Mouse (Mus musculus) right cerebral cortex, adult 2 months (tissue): Measurements from ENCODE around the gene Larp1.

Source experiments
- DNase-seq, 2 experiments: peaks; one replicate each; pipeline ENCODE4 v3.0.0; 2021 to 2022; ENCODE audit warnings: low spot score in 2 of 2

Gene Larp1

DNA sequence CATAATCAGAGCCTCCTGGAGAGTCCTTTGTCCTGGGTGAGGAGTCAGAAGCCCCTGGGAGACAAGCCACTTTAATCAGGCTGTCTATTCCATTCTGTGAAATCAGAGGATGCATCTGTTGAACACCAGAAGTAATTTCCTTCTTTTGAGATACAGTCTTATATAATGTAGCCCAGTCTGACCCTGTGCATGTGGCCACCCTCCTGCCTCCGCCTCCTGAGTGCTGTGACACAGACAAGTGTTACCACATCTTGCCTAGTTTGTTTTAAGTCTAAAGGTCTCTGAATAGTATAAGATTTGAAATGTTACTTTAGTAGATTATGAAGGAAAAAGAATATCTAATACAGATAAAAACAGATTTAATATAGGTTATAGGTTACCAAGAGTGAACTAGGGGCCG, 91.1 kb downstream of the Larp1 start:
- no peak for DNase-seq

DNA sequence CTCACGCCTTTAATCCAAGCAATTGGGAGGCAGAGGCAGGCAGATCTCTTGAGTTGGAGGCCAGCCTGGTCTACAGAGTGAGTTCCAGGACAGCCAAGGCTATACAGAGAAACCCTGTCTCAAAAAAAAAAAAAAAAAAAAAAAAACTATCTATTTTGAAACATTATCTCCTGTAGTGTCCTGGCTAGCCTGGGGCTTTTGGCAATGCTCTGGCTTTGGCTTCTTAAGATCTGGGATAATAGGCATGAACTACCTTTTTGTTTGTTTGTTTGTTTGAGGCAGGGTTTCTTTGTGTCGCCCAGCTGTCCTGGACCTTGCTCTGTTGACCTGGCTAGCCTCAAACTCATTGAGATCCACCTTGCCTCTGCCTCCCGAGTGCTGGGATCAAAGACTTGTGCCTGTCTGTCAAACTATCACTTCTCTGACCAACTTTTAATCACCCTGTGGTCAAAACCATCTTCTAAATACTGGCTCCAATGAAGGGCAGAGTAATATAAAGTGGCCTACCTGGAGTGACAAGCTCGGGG, 92.4 kb downstream of the Larp1 start:
- no peak for DNase-seq

DNA sequence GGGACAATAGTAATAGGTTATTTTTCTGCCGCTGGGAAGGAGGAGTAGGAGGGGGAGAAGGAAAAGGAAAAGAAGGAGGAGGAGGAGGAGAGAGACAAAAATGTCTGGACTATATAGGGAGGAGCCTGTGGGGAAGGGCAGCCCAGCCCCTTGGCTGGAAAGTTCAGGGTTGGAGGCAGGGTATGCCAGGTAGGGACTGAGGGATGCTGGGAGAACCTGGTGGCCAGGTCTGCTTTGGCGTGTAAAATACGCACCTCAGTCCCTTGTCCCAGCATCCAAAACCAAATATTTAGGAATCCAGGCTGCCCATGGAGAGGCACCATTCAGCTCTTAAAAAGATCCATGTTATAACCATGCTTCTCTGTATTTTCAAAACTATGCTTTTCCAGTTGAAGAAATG, 93.3 kb downstream of the Larp1 start:
- DNase-seq = no peak

DNA sequence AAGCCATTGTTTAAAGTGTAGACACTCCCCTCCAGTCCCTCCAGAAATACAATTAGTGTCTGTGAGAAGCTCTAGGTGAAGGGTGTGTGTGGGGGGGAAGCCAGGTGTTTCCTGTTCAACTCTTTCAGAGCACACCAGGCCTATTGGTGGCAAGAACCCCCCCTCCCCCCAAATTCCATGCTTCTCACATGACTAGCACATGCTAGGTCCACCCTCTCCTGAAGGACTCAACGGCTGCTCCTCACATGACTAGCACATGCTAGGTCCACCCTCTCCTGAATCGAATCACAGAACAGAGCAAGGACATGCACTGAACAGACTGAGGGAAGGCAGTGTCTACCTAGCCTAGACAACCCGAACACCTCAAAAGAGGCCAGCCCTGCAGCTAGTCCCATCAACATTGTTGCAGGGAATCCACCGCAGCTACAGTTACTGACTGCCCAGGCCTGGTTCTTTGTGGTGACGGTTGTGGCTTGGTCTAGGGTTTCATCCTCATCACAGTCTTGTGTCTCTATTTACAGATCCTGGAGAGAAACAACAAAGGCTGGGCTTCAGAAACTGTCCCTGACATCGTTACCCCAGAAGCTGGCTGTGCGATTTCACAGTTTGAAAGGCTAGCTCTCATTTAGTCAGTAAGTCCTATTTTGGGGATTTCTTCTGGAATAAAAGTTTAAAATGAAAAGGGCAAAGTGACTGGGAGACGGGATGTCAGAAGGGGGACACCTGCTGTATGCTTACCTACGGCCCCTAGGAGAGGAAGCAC, 93.9 kb downstream of the Larp1 start:
- DNase-seq = no peak

DNA sequence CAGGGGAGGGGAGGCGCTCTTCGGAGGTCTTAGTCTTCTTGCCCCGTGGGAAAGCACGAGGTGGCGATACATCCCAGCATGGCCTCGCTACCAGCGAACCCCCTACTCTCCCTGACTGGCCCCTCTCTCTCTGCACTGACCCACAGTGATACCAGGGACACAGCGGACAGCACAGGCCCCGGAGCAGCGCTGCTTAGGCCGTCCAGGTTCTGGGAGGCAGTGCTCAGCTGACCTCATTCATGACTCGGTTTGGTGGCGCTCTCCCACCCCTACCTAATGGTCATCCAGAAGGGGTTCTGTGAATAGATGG, 94.4 kb downstream of the Larp1 start:
- no peak for DNase-seq

DNA sequence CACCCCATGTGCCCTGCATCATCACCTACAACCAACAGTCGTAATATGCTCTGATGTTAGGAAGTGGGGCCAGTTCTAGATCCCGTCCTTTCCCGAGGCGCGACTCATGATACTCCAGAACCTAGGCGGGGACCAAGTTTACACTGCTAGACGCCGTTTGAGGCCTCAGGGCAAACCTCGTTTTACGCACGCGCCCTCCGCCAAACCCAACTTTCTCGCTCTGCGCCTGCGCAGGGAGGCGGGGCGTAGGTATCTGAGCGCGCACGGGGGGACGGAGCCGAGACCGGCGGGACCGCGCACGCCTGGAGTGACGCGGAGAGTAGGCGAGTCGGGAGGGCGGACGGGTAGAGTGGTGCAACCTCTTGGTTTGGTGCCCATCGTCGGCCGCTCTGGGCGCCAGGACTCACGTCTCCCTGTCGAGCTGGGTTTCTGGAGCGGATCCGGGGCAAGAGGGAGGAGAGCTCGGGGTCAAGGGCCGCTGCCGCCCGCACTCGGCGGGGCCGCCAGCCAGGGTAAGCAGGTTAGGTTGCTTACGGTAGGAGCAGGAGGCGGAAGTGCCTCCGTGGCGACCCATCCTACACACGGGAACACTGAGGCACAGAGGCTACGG, 94.9 kb downstream of the Larp1 start, which contains the start of gene Cnot8:
TSS of gene Cnot8 (plus strand) at position 457 of the 610 bp plus-strand sequence.
- peak; percentile 99 for DNase-seq

DNA sequence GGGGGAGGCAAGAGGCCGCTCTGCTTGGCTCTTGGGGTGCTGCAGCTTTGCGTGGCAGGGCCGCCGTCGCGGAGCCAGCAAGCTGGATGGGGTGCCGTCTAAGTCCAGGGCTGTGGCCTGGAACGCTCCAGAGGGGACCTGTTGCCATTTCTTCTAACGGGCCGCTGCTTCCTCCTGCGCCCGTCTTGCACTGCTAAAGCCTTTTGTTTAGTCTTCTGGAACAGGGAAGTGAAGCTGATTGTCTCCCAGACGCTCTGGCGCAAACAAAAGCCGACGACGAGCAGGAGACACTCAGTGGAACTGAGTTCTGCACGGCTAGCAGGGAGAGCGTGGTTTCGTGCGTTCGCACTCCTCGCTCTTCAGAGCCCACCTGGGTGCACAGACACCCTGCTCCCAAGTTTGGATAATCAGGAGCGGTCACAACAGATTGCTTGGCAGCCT, 95.5 kb downstream of the Larp1 start:
- peak; percentile 34 to 46 for DNase-seq

DNA sequence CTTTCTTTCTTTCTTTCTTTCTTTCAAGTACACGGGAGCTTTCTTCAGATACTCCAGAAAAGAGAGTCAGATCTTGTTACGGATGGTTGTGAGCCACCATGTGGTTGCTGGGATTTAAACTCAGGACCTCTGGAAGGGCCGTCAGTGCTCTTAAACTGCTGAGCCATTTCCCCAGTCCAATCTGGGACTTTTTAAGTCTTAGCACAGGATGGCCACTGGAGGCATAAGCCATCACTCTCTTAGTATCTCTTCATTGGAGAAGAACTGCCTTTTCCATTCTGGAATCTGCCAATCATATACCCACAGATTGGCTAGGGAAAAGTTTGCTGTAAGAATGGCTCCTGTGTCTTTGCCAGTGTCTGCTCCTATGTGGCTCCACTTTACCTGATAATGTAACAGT, 98.1 kb downstream of the Larp1 start:
- no peak for DNase-seq

DNA sequence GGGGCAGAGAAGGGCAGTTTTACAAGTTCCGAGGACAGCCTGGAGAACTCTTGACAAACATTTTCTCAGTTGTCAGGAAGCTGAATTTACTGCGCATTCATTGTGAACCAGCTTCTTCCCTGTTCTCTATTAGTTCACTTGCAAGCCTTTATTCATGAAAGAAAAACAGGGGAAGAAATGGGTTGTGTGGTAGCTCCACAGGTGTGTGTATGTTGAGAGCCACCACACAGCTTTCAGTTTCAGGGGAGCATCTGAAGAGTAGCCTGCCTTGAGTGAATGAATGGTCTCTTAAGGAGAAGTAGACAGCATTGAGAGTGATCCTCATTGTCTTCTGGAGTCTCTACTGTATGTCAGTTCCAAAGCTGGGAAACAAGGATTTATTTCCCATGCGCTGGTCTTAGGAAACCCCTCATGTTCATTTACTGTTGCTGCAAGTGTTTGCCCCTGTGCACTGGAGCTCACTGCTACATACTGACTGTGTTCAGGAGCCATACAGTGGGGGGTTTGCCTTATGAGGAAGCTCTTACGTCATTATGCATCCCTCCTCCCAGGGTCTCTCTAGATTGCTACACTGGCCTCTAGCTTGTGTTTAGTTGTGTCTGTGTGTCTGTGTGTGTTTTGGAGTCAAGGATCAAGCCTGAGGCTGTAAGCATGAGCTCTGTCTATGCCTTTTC, 98.9 kb downstream of the Larp1 start:
- no peak for DNase-seq
